Mouse (Mus musculus) hindbrain, embryonic 15.5 days (tissue): Measurements from ENCODE around the gene Evi2. TPM values are rescaled to one million over a fixed set of nuclear protein-coding genes. Genes with fewer than 3 reads are reported as not detected.
A peak's percentile ranks its signal among the peaks of the same experiment; 100 is the strongest.

Source experiments
- ATAC-seq: fragments of 200-750 bp; cut with Nextera tagmentation; 2 replicates; pipeline ENCODE4 v1.8.0; 2017; ENCODE audit warnings: low read depth, moderate number of reproducible peaks, moderate TSS enrichment; ENCODE audit not compliant: low FRiP score
- H3K27ac ChIP-seq: fragments of 300-500 bp; sonication (generic); replicated peaks from 2 replicates; pipeline ENCODE4 v1.5.1; 2015; ENCODE audit warnings: mild to moderate bottlenecking, inconsistent platforms
- H3K27me3 ChIP-seq: fragments of 300-500 bp; sonication (generic); 2 replicates; pipeline ENCODE4 v1.6.1; 2015; ENCODE audit warnings: control low read depth, inconsistent platforms
- H3K36me3 ChIP-seq: fragments of 300-500 bp; sonication (generic); 2 replicates; pipeline ENCODE4 v1.6.1; 2015; ENCODE audit warnings: control low read depth, inconsistent platforms
- H3K4me1 ChIP-seq: fragments of 300-500 bp; sonication (generic); replicated peaks from 2 replicates; pipeline ENCODE4 v1.6.1; 2015; ENCODE audit warnings: control low read depth, inconsistent platforms
- H3K4me2 ChIP-seq: fragments of 300-500 bp; sonication (generic); 2 replicates; pipeline ENCODE4 v1.6.1; 2015; ENCODE audit warnings: moderate library complexity, mild to moderate bottlenecking, inconsistent platforms
- H3K4me3 ChIP-seq: fragments of 300-500 bp; sonication (generic); 2 replicates; pipeline ENCODE4 v1.5.1; 2015; ENCODE audit warnings: mild to moderate bottlenecking, inconsistent platforms
- H3K9ac ChIP-seq: fragments of 300-500 bp; sonication (generic); 2 replicates; pipeline ENCODE4 v1.6.1; 2015; ENCODE audit warnings: inconsistent platforms
- H3K9me3 ChIP-seq: fragments of 300-500 bp; sonication (generic); 2 replicates; pipeline ENCODE4 v1.6.1; 2016; ENCODE audit warnings: control low read depth, inconsistent platforms
- WGBS: fragments of 180-500 bp; shearing (Covaris S2); methylation state at CpG from one replicate; pipeline ENCODE4 v1.1.7; 2015; 5-methylcytosine and 5-hydroxymethylcytosine counted together
- polyA plus RNA-seq: library from polyadenylated mRNA; unstranded; fragments of >200 nt; fragmentation: Nextera tagmentation; extraction: Ambion mirVana; gene quantifications from 2 replicates; pipeline ENCODE4 v1.2.1, GENCODE M21; 2015

The Evi2 gene
- polyA plus RNA-seq, 1 experiment from 2014 or later: 0.58 TPM

DNA sequence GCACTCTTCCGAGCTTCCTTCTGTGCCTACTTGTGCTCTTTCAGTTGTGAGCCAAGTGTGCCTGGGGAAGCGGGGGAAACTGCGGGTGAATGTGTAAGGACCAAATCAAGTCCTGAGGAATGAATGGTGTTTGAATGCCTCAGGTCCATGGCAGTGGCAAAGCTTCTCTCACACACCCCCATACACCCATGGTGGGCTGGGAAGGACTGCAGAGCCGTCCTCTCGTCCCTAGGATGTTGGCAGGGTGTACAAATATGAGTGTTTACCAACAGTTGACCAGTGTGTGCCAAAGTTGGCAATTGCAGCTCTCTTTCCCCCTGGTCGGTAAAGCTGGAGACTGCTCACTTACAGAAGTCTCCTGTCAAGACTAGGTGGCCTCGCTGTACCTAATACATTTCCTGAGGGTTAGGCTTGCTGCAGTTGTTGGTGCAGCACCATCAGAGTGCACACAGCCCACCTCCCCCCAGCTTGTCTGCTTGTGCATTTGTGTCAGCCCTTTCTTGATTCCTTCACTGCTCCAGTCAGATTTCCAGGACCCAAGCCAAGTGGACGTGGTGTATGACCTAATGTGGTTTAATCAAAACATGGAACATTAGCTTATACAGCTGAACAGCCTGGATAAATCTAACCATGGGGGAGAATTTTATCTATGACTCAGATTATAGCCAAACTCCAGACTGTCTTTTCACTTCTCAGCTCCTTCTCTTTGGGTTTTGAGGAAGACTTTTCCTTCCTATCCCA, 3.7 kb upstream of the Evi2 start:
- H3K27me3 ChIP-seq: no peaks in the 10 kb centered on the region
- 79% methylated on average over 8 of the region's 8 CpGs for WGBS
- H3K27ac ChIP-seq: peak overlapping the region; percentile 28

DNA sequence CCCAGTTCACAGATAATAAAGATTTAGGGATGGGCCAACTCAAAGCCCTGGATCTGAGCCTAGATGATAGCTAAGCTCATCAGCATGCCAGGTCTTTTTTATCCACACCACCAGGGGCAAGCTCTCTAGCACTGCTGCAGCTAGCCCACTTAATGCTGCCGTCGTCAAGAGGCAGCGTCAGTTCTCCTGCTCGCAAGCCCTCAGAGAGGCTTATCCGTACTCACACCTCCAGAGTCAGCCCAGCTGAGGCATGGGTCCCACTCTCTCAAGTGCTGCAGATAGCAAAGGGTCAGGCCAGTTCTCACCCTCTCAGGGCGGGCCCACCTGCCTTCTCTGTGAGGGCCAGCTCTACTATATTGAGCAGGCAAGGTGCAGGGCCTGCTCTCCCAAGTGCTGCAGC, 2.9 kb upstream of the Evi2 start:
- WGBS: 91% methylated on average over 6 of the region's 6 CpGs

More for the DNA sequence above, 3.7 kb upstream of the Evi2 start:
- peaks cover 8% of the 10 kb centered on the region for H3K4me1 ChIP-seq
- H3K9me3 ChIP-seq: no peaks in the 10 kb centered on the region
- peaks cover 13% of the 10 kb centered on the region for H3K36me3 ChIP-seq
- H3K4me2 ChIP-seq: no peak overlapping the region
- H3K4me3 ChIP-seq: no peak overlapping the region
- no peak overlapping the region for H3K9ac ChIP-seq
- no peak for ATAC-seq

DNA sequence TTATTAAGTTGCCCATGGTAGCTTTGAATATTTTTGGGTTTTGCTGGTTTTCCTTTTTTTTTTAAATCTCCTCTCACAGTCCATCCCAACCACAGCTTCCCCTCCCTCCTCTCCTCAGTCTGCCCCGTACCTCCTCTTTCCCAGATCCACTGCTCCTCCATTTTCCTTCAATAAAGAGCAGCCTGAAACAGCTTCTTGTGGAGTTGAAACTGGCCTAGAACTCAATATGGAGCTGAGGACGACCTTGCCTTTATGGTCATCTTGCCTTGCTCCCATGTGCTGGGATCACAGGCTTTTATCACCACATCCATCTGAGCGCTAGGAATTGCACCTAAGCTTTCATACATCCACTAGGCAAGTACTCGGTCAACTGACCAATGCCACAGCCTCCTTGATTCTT, 1.1 kb upstream of the Evi2 start:
- H3K27me3 ChIP-seq: no peaks in the 10 kb centered on the region
- H3K9ac ChIP-seq: no peak overlapping the region
- peaks cover 3% of the 10 kb centered on the region; the same call in 1 of the 2 replicates for H3K36me3 ChIP-seq
- H3K27ac ChIP-seq: no peak overlapping the region
- ATAC-seq: no peak
- no peaks in the 10 kb centered on the region for H3K9me3 ChIP-seq
- H3K4me1 ChIP-seq: peaks cover 8% of the 10 kb centered on the region
- no peak overlapping the region for H3K4me2 ChIP-seq
- H3K4me3 ChIP-seq: no peak overlapping the region
- WGBS: 96% methylated on average over 4 of the region's 4 CpGs

More for the DNA sequence above, 2.9 kb upstream of the Evi2 start:
- Histone ChIP-seq H3K9ac (no peak overlapping the region), H3K4me3 (no peak overlapping the region), H3K27ac (no peak overlapping the region), H3K4me1 (peaks cover 8% of the 10 kb centered on the region), H3K27me3 (no peaks in the 10 kb centered on the region), H3K36me3 (peaks cover 13% of the 10 kb centered on the region), H3K4me2 (no peak overlapping the region), H3K9me3 (no peaks in the 10 kb centered on the region)
- ATAC-seq: no peak

DNA sequence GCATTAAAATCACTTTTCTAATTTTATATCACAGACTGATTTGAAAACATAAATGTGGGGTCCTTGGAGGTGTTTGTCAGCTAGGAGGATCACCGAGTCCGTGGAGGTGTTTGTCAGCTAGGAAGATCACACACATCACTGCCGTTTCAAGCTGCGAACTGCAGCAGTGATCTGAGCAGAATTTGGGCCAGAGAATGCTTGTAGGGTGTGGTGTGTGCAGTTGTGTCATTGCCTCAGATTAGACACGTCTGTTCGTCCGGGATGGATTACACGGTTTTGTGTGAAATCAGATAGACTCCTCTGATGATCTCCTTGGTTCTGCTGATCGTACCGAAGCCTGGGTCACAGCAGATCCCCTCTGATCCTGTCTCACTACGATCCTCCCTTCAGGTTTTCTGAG, 385 bp upstream of the Evi2 start:
- no peak overlapping the region for H3K9ac ChIP-seq
- peaks cover 8% of the 10 kb centered on the region for H3K4me1 ChIP-seq
- ATAC-seq: no peak
- WGBS: 95% methylated on average over 11 of the region's 11 CpGs
- H3K4me3 ChIP-seq: no peak overlapping the region
- no peak overlapping the region for H3K27ac ChIP-seq
- H3K27me3 ChIP-seq: no peaks in the 10 kb centered on the region
- H3K9me3 ChIP-seq: no peaks in the 10 kb centered on the region
- H3K36me3 ChIP-seq: peaks cover 2% of the 10 kb centered on the region; the same call in 1 of the 2 replicates
- H3K4me2 ChIP-seq: no peak overlapping the region

DNA sequence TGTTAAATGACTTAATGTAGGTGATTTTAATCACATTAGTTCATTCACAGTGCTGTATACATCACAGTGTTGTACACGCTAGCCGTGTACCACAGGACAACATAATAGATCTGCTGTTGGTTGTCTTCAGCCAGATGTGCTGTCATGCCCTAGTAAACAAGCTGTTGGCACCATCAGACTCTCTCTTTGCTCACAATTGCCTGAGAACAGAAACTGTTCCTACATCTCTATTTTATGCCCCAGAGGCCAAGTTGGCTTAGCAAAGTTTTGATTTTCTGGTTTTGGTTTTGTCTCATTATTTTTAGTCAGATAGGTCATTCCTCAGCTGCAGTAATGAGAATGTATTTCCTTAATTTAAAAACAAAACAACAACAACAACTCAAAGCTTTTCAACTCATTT, 653 bp downstream of the Evi2 start:
- 81% methylated on average over 2 of the region's 2 CpGs for WGBS
- ATAC-seq: no peak
- no peak overlapping the region for H3K27ac ChIP-seq

DNA sequence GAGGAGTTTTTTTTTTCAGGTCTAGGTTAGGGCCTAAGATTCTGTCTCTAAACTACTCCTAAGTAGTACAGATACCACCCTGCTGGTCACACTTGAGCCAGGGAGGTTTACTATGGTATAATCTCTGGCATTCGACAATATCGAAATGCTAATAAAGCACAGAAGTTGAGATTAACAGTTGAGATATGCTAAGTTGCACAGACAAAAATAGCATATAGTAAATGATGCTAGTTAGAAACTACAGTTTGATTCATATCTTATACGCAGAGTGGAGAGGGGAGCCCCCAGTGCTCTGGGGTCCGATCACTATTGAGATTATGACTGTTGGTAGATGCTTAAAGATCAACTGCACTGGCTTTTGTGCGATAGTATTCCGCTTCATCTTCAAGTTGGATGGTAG, 1.2 kb downstream of the Evi2 start:
- H3K27ac ChIP-seq: no peak overlapping the region
- no peaks in the 10 kb centered on the region for H3K9me3 ChIP-seq
- H3K4me3 ChIP-seq: no peak overlapping the region
- 95% methylated on average over 6 of the region's 6 CpGs for WGBS
- no peak for ATAC-seq
- peaks cover 5% of the 10 kb centered on the region for H3K4me1 ChIP-seq
- H3K36me3 ChIP-seq: no peaks in the 10 kb centered on the region
- H3K4me2 ChIP-seq: no peak overlapping the region
- H3K9ac ChIP-seq: no peak overlapping the region
- no peaks in the 10 kb centered on the region for H3K27me3 ChIP-seq

More for the DNA sequence above, 653 bp downstream of the Evi2 start:
- no peaks in the 10 kb centered on the region for H3K27me3 ChIP-seq
- no peaks in the 10 kb centered on the region for H3K36me3 ChIP-seq
- H3K9ac ChIP-seq: no peak overlapping the region
- H3K4me3 ChIP-seq: no peak overlapping the region
- H3K4me2 ChIP-seq: no peak overlapping the region
- peaks cover 8% of the 10 kb centered on the region for H3K4me1 ChIP-seq
- no peaks in the 10 kb centered on the region for H3K9me3 ChIP-seq

DNA sequence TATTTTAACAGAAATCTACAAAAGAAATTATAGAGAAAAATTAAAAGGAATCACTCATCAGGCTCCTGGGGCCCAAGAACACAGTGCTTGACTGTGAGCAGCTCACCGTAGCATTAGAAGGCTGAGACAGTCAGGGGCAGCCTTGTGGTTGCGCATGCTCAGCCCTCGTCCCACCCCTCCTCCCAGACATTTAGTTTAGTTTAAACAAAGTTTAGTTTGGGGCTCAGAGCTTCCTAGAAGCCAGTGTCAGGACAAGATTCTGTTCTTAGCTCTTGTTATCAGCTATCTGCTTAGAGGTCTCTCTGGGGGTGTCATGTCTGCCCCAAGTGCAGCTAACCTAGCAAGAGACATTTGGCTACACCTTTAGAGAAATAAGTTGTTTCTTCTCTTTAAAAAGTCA, 1.8 kb downstream of the Evi2 start:
- Histone ChIP-seq H3K4me3 (no peak overlapping the region), H3K4me1 (no peaks in the 10 kb centered on the region), H3K9me3 (no peaks in the 10 kb centered on the region), H3K9ac (no peak overlapping the region), H3K27me3 (no peaks in the 10 kb centered on the region), H3K36me3 (no peaks in the 10 kb centered on the region), H3K4me2 (no peak overlapping the region), H3K27ac (no peak overlapping the region)
- 91% methylated on average over 3 of the region's 3 CpGs for WGBS
- no peak for ATAC-seq

DNA sequence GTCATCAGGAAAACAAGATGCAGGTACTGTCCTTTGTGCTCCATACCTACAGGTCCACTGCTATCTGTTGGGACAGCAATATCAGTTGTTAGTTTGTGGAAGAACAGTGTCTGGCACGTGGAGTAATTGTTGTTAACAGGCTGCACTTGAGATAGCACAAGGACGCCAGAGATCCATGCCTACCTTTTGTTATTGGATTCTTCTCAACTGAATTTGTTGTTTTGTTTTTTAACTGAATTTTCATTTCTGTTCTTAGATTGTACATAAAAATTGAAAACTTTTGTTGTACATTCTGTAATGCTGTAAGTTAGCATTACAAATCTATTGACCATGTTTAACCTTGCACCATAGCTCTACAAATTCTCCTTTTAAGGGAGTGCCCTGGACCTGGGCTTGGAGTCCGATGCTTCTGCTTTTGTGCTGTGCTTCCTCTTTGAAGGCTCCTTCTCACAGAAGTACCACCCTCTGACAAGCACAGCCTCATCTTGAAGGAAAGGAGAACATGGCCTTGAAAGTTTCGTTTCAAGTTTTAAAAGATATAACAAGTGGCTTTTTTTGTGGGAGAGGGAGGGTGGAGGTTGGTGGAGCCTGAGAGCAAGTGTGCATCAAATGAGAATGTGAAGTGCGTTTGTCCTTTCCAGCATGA, 2.5 kb downstream of the Evi2 start:
- Histone ChIP-seq H3K27ac (no peak overlapping the region), H3K27me3 (no peaks in the 10 kb centered on the region), H3K4me3 (no peak overlapping the region), H3K9ac (no peak overlapping the region), H3K4me2 (no peak overlapping the region), H3K9me3 (no peaks in the 10 kb centered on the region), H3K36me3 (no peaks in the 10 kb centered on the region), H3K4me1 (no peaks in the 10 kb centered on the region)
- no peak for ATAC-seq
- WGBS: 94% methylated on average over 5 of the region's 5 CpGs

DNA sequence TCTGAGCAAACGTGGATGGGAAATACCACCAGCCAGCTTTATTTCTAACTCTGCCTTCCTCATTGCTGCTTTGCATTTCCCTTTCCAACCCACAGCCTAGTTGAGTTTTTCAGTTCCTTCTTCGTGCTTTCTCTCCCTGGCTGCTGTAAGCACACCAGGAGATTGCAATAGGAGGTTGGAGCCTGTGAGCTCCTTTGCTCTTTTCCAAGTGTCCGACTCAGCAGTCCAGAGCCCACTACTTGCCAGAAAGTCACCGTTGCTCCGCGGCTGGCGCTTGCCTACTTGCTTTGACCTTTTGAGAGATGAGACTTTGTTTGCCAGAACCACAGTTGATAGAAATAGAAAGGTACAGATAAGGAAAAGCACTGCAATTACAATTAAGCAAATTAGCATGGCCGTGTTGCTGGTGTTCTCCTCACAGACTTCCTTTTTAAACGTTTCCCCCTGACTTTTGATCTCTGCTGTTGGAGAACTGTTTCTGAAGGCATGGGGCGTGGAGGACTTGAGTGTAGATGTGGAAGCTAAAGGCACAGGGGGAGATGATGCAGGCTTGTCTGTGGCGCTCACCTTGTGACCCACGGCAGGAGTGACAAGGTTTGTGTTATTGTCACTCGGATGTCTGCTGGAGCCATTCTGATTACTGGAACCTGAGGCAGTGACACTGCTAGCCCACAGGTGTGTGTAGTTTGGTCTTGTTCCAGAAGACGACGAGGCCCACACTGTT, 3.2 kb downstream of the Evi2 start:
- H3K27me3 ChIP-seq: no peaks in the 10 kb centered on the region
- H3K4me1 ChIP-seq: no peaks in the 10 kb centered on the region
- H3K4me3 ChIP-seq: no peak overlapping the region
- no peak for ATAC-seq
- H3K27ac ChIP-seq: no peak overlapping the region
- H3K9ac ChIP-seq: no peak overlapping the region
- no peak overlapping the region for H3K4me2 ChIP-seq
- H3K9me3 ChIP-seq: no peaks in the 10 kb centered on the region
- 79% methylated on average over 15 of the region's 15 CpGs for WGBS
- no peaks in the 10 kb centered on the region for H3K36me3 ChIP-seq

DNA sequence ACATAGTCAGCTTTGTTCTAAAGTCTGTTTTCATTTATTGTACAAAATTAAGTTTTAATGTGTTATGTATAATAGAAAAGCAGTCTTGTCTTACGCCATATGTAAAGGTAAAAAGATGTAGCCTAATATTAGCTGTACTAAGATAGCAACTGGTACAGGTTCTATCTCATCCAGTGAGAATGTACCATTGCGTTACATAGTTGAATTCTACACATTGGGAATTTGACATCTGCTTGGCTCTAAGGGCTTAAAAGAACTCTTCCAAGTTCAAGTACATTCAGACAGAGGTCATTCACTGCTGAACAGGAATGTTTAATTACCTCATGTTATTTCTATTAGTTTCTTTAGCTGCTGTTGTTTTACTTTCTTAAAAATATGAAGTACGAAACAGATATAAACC, 3.8 kb downstream of the Evi2 start:
- Histone ChIP-seq H3K4me3 (no peak overlapping the region), H3K9me3 (no peaks in the 10 kb centered on the region), H3K9ac (no peak overlapping the region), H3K4me1 (no peaks in the 10 kb centered on the region), H3K27me3 (no peaks in the 10 kb centered on the region), H3K36me3 (no peaks in the 10 kb centered on the region), H3K4me2 (no peak overlapping the region), H3K27ac (no peak overlapping the region)
- ATAC-seq: no peak
- 94% methylated on average over 3 of the region's 3 CpGs for WGBS

DNA sequence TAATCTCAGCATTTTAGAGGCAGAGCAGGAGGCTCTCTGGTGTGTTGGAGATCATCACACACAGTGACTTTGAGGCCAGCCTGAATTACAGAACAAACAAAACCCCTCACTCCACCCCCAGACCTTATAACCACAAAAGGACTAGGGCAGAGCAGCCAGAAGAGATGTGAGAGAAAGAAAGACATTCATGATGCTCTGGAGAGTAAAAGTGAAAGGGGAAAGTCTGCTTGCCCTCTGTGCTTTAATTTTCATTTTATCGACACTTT, 6.1 kb downstream of the Evi2 start:
- no peak for ATAC-seq
- Histone ChIP-seq H3K9me3 (no peaks in the 10 kb centered on the region), H3K4me3 (no peak overlapping the region), H3K4me2 (no peak overlapping the region), H3K27ac (no peak overlapping the region), H3K36me3 (no peaks in the 10 kb centered on the region), H3K4me1 (no peaks in the 10 kb centered on the region), H3K27me3 (no peaks in the 10 kb centered on the region), H3K9ac (no peak overlapping the region)
- 84% methylated on average over 1 of the region's 1 CpGs for WGBS

DNA sequence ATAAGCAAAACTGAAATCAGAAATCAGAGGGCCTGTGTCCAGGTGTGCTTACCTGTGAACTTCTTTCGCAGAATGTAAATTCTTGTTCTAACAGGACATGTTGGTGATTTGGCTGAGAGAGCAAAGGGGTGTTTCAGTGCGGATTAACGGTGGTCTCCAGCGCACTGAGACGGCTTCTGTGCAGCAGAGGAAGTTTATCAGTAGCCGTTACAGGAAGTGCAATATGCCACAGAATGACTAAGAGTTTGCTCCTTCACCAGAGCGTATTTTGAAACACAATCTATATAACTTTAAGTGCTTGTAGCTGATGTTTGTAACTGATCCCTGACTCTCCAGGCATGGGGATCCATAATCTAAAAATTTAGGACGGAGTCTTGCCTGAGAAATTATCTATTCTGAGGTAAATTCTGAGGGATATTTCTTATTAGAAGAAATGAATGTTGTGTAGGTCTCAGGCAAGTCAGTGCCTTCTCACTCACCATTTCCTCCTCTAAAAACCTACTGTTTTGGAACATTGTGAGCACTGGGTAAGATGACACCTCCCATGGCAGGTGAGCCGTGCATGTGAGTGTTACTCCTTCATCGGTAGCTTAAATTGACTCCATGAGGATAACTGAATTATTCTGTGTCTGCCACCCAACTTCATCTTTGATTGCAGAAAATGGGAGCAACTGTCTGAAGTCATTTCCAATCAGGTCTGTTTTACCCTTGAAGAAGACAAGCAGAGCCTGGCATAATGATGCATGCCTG, 6.7 kb downstream of the Evi2 start, which contains the start of gene Evi2b:
TSS of gene Evi2b (minus strand) at position 203 of the 750 bp plus-strand sequence.
- H3K4me2 ChIP-seq: no peak within 1 kb of the TSS
- H3K27me3 ChIP-seq: no peaks in the 10 kb centered on the region
- no peaks in the 10 kb centered on the region for H3K36me3 ChIP-seq
- ATAC-seq: no peak
- no peak within 1 kb of the TSS for H3K9ac ChIP-seq
- no peak within 1 kb of the TSS for H3K27ac ChIP-seq
- 86% methylated on average over 10 of the region's 10 CpGs for WGBS
- no peaks in the 10 kb centered on the region for H3K4me1 ChIP-seq
- H3K4me3 ChIP-seq: no peak within 1 kb of the TSS
- no peaks in the 10 kb centered on the region for H3K9me3 ChIP-seq
